Mouse (Mus musculus): ENCODE measurements around the gene Lancl3. TPM values are rescaled to one million over a fixed set of nuclear protein-coding genes. Genes with fewer than 3 reads are reported as not detected.
A peak's percentile ranks its signal among the peaks of the same experiment; 100 is the strongest.

Gene Lancl3
- 2.9 and 4.7 TPM in 2 replicates for polyA plus RNA-seq (2014; fragmentation: Nextera tagmentation; extraction: Ambion mirVana)

DNA sequence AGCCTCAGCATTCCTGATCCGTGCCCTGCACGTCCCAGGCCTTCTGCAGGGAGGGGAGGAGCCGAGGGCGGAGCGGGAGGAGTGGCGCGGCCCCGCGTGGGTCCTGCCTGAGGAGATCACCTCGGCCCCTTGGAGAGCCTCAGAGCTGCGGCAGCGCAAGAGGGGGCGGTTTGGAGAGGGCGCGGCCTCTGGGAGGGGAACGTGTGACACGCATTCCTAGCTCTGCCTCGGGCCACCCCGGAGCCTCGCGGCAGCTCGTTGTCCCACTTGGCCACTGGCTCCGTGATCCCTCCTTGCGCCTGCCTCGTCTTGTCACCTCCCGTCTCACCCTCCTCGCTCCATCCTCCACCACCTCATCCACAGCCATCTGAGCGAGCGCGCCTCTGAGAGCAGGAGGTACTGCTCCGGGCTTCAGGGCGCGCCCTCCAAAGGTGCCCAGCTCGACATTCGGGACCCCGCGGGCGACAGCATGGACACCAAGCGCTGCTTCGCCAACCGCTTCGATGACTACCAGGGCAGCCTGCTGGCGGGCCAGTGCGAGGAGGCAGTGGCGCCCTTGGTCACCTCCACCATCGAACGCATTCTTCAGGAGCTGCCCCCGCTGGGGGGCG lies at the start of gene Lancl3:
Lancl3 (plus strand) TSS at position 142 of the 611 bp plus-strand sequence.
- no peaks in the 10 kb centered on the region for H3K4me1 ChIP-seq (ENCODE audit: control insufficient read depth, insufficient read depth, low read length)
- H3K9me3 ChIP-seq (replicated peaks; ENCODE audit: control insufficient read depth, low read length), result no peaks in the 10 kb centered on the region
- ATAC-seq (peak; percentile 68), DNase-seq (ENCODE audit: low spot score) (peak; percentile 22)
- H3K27ac ChIP-seq (ENCODE audit: low read depth, low read length), result no peak within 1 kb of the TSS; the same call in 1 of the 2 replicates
- peak within 1 kb of the TSS; percentile 43 for H3K4me3 ChIP-seq (ENCODE audit: low read depth, low read length)
- peak within 1 kb of the TSS; percentile 61 for H3K4me2 ChIP-seq (ENCODE audit: low read length)
- WGBS, result 24% methylated on average over 48 of the region's 49 CpGs
- no peaks in the 10 kb centered on the region for H3K27me3 ChIP-seq (replicated peaks; ENCODE audit: control insufficient read depth, insufficient read depth, low read length)
- peak within 1 kb of the TSS; percentile 63 for H3K9ac ChIP-seq (ENCODE audit: low read length)
- no peaks in the 10 kb centered on the region for H3K36me3 ChIP-seq (ENCODE audit: control insufficient read depth, insufficient read depth, low read length)

DNA sequence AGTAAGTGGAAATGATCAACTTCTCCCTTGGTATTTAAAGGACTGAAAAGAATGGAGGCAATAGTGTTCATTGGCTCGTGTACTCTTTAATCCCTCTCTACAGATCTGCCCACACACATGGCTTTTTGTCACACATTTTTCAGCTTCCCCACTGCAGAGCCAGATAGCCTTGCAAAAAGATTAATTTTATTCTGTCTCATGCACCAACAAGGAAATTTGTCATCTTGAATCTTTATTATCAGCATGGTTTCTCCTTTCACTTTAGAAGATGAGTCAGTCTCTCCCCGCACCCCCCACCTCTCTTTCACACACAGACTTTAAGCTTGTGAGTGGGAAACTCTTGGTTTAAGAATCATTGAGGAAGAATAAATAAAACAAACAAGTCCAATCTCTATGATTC lies 20.7 kb upstream of the Lancl3 start:
- H3K36me3 ChIP-seq (ENCODE audit: control insufficient read depth, insufficient read depth, low read length), result no peaks in the 10 kb centered on the region
- H3K27ac ChIP-seq (ENCODE audit: low read depth, low read length), result no peak overlapping the region
- H3K27me3 ChIP-seq (replicated peaks; ENCODE audit: control insufficient read depth, insufficient read depth, low read length), result no peaks in the 10 kb centered on the region
- WGBS, result 54% methylated on average over 2 of the region's 2 CpGs
- no peaks in the 10 kb centered on the region for H3K9me3 ChIP-seq (replicated peaks; ENCODE audit: control insufficient read depth, low read length)
- no peak overlapping the region for H3K9ac ChIP-seq (ENCODE audit: low read length)
- no peaks in the 10 kb centered on the region for H3K4me1 ChIP-seq (ENCODE audit: control insufficient read depth, insufficient read depth, low read length)
- no peak overlapping the region for H3K4me2 ChIP-seq (ENCODE audit: low read length)
- no peak overlapping the region for H3K4me3 ChIP-seq (ENCODE audit: low read depth, low read length)
- ATAC-seq (no peak), DNase-seq (ENCODE audit: low spot score) (no peak)

DNA sequence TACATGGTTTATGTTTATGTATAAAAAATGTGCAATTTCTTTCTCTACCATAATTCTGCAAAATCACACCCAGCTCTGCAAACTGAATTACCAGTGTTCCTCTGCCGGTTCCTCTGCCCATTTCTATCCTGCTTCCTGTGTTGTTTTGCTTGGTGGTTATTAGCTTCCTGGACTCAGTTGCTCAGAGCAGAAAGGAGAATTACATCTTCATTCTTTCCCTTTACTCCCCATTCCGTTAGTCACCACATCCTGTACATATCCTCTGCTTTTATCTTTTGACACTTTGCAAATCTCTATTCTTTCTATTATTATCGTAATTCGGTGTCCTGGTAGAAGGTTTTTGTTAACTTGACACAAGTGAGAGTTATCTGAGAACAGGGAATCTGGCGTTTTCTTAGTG lies 18.1 kb upstream of the Lancl3 start:
- Histone ChIP-seq H3K27ac (ENCODE audit: low read depth, low read length) (no peak overlapping the region), H3K36me3 (ENCODE audit: control insufficient read depth, insufficient read depth, low read length) (no peaks in the 10 kb centered on the region), H3K4me1 (ENCODE audit: control insufficient read depth, insufficient read depth, low read length) (no peaks in the 10 kb centered on the region), H3K4me2 (ENCODE audit: low read length) (no peak overlapping the region), H3K4me3 (ENCODE audit: low read depth, low read length) (no peak overlapping the region), H3K9ac (ENCODE audit: low read length) (no peak overlapping the region), H3K9me3 (replicated peaks; ENCODE audit: control insufficient read depth, low read length) (no peaks in the 10 kb centered on the region), H3K27me3 (replicated peaks; ENCODE audit: control insufficient read depth, insufficient read depth, low read length) (no peaks in the 10 kb centered on the region)
- DNase-seq (ENCODE audit: low spot score), result no peak
- 64% methylated on average over 5 of the region's 5 CpGs for WGBS
- no peak for ATAC-seq

DNA sequence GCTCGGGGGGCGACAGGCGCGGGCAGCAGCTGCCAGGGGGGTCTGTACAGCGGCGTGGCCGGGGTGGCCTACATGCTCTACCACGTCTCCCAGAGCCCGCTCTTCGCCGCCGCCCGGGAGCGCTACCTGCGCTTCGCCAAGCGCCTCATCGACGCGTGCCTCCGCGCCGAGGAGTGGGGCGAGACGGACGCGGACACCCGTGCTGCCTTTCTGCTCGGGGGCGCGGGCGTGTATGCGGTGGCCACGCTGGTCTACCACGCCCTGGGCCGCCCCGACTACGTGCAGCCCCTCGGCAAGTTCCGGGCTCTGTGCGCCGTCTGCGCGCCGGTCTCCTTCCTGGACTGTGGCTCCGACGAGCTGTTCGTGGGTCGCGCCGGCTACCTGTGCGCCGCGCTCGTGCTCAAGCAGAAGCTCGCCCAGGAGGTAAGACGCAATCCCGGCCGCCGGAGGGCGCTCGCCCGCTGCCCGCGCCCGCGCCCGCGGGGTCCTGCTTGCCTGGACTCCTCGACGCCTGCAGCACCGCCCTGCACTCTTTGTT lies 747 bp downstream of the Lancl3 start:
- H3K9ac ChIP-seq (ENCODE audit: low read length), result peak overlapping the region; percentile 63
- H3K27me3 ChIP-seq (replicated peaks; ENCODE audit: control insufficient read depth, insufficient read depth, low read length), result no peaks in the 10 kb centered on the region
- ATAC-seq, result peak; percentile 67
- DNase-seq (ENCODE audit: low spot score), result peak; percentile 55
- no peak overlapping the region; the same call in 1 of the 2 replicates for H3K27ac ChIP-seq (ENCODE audit: low read depth, low read length)
- H3K4me2 ChIP-seq (ENCODE audit: low read length), result peak overlapping the region; percentile 61
- H3K36me3 ChIP-seq (ENCODE audit: control insufficient read depth, insufficient read depth, low read length), result no peaks in the 10 kb centered on the region
- no peaks in the 10 kb centered on the region for H3K9me3 ChIP-seq (replicated peaks; ENCODE audit: control insufficient read depth, low read length)
- 42% methylated on average over 61 of the region's 72 CpGs for WGBS
- peak overlapping the region; percentile 43 for H3K4me3 ChIP-seq (ENCODE audit: low read depth, low read length)
- no peaks in the 10 kb centered on the region for H3K4me1 ChIP-seq (ENCODE audit: control insufficient read depth, insufficient read depth, low read length)

DNA sequence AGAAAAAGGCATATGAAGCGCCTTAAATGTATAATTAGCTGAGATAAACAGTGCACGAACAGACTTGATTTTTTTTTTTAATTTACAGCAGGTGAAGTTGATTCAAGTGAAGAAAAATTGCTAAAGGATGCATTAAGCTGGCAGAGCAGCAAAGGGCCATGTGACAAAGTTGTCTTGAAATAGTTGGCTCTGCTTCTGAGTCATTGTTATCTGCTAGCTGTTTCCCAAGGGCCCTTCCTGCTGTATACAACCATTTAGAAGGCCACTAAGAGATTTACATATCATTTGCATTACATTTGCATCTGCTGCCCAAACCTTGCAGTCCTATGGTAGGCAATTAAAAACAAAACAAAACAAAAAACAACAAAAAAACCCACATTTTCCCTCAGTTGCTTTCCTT lies 2.3 kb downstream of the Lancl3 start:
- ATAC-seq, result peak; percentile 66
- no peaks in the 10 kb centered on the region for H3K4me1 ChIP-seq (ENCODE audit: control insufficient read depth, insufficient read depth, low read length)
- DNase-seq (ENCODE audit: low spot score), result peak; percentile 62
- peak overlapping the region; percentile 37 for H3K4me2 ChIP-seq (ENCODE audit: low read length)
- H3K9me3 ChIP-seq (replicated peaks; ENCODE audit: control insufficient read depth, low read length), result no peaks in the 10 kb centered on the region
- H3K27ac ChIP-seq (ENCODE audit: low read depth, low read length), result no peak overlapping the region; the same call in 1 of the 2 replicates
- H3K9ac ChIP-seq (ENCODE audit: low read length), result no peak overlapping the region
- H3K4me3 ChIP-seq (ENCODE audit: low read depth, low read length), result peak overlapping the region; percentile 0; the same call in 1 of the 2 replicates
- 37% methylated on average over 2 of the region's 2 CpGs for WGBS
- no peaks in the 10 kb centered on the region for H3K36me3 ChIP-seq (ENCODE audit: control insufficient read depth, insufficient read depth, low read length)
- no peaks in the 10 kb centered on the region for H3K27me3 ChIP-seq (replicated peaks; ENCODE audit: control insufficient read depth, insufficient read depth, low read length)

DNA sequence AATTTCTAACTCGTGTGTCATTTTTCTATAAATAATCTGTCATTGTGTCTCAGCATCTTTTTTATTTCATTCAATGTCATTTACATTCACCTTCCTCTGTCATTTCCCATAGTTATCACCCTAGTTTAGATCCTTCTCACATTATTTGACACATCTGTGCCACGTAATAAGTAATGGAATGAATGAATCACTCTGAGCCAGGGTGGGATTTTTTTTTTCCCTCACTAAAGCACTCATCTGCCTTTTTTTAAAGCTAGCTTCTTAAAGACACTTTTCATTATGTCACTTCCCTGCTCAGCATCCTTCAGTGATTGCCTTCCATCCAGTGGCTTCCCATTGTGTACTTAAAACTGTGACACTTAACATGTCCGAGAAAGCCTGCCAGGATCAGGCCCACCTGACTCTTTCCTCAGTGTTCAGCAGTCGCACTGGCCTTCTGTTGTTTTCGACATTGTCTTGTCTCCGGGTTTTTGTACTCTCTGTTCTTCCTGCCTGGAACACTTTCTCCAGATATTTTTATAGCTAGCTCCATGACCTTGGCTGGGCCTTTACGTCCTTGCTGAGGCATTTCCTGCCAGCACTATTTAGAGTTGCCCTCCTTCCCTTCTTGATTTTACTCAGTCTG lies 3.2 kb downstream of the Lancl3 start:
- H3K4me2 ChIP-seq (ENCODE audit: low read length), result peak overlapping the region; percentile 37
- H3K9me3 ChIP-seq (replicated peaks; ENCODE audit: control insufficient read depth, low read length), result no peaks in the 10 kb centered on the region
- H3K4me3 ChIP-seq (ENCODE audit: low read depth, low read length), result no peak overlapping the region
- H3K27ac ChIP-seq (ENCODE audit: low read depth, low read length), result no peak overlapping the region
- H3K36me3 ChIP-seq (ENCODE audit: control insufficient read depth, insufficient read depth, low read length), result no peaks in the 10 kb centered on the region
- WGBS, result 48% methylated on average over 7 of the region's 7 CpGs
- no peaks in the 10 kb centered on the region for H3K27me3 ChIP-seq (replicated peaks; ENCODE audit: control insufficient read depth, insufficient read depth, low read length)
- H3K9ac ChIP-seq (ENCODE audit: low read length), result 0 out of 2 replicates have a peak overlapping the region, but pooled peaks have one; percentile 29
- ATAC-seq (no peak), DNase-seq (ENCODE audit: low spot score) (peak; percentile 2)
- no peaks in the 10 kb centered on the region for H3K4me1 ChIP-seq (ENCODE audit: control insufficient read depth, insufficient read depth, low read length)

GRCm38 (mm10) chrX:9205121-9205520 lies 5.4 kb downstream of the Lancl3 start:
- no peaks in the 10 kb centered on the region for H3K36me3 ChIP-seq (ENCODE audit: control insufficient read depth, insufficient read depth, low read length)

DNA sequence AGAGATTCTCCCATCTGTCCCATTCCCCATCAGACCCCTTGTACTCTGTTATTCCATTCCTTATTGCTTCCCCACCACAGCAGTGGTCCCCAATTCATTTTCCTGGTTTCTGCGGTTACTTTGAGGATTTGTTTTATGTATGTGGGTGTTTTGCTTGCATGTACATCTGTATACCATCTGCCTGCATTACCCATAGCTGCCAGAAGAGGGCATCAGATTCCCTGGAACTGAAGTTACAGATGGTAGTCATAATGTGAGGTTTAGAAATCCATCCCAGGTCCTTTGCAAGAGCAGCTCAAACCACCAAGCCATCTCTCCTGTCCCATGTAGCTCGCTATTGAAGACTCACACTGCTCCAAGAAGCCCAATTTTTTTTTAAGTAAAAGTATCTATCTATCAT lies 16.5 kb downstream of the Lancl3 start:
- Histone ChIP-seq H3K27ac (ENCODE audit: low read depth, low read length) (no peak overlapping the region), H3K27me3 (replicated peaks; ENCODE audit: control insufficient read depth, insufficient read depth, low read length) (no peaks in the 10 kb centered on the region), H3K4me3 (ENCODE audit: low read depth, low read length) (no peak overlapping the region), H3K4me1 (ENCODE audit: control insufficient read depth, insufficient read depth, low read length) (no peaks in the 10 kb centered on the region), H3K9ac (ENCODE audit: low read length) (no peak overlapping the region), H3K4me2 (ENCODE audit: low read length) (no peak overlapping the region), H3K36me3 (ENCODE audit: control insufficient read depth, insufficient read depth, low read length) (no peaks in the 10 kb centered on the region), H3K9me3 (replicated peaks; ENCODE audit: control insufficient read depth, low read length) (no peaks in the 10 kb centered on the region)
- WGBS, result 91% methylated on average over 2 of the region's 2 CpGs
- ATAC-seq (no peak), DNase-seq (ENCODE audit: low spot score) (no peak)

More at GRCm38 (mm10) chrX:9205121-9205520, 5.4 kb downstream of the Lancl3 start:
- Histone ChIP-seq H3K27ac (ENCODE audit: low read depth, low read length) (no peak overlapping the region), H3K9me3 (replicated peaks; ENCODE audit: control insufficient read depth, low read length) (no peaks in the 10 kb centered on the region), H3K4me3 (ENCODE audit: low read depth, low read length) (no peak overlapping the region), H3K4me2 (ENCODE audit: low read length) (no peak overlapping the region), H3K27me3 (replicated peaks; ENCODE audit: control insufficient read depth, insufficient read depth, low read length) (no peaks in the 10 kb centered on the region), H3K4me1 (ENCODE audit: control insufficient read depth, insufficient read depth, low read length) (no peaks in the 10 kb centered on the region), H3K9ac (ENCODE audit: low read length) (no peak overlapping the region)
- no peak for ATAC-seq
- no peak for DNase-seq (ENCODE audit: low spot score)
- WGBS, result 81% methylated on average over 2 of the region's 2 CpGs

GRCm38 (mm10) chrX:9219570-9219969 lies 19.9 kb downstream of the Lancl3 start:
- Histone ChIP-seq H3K27ac (ENCODE audit: low read depth, low read length) (no peak overlapping the region), H3K4me3 (ENCODE audit: low read depth, low read length) (no peak overlapping the region), H3K9me3 (replicated peaks; ENCODE audit: control insufficient read depth, low read length) (no peaks in the 10 kb centered on the region), H3K36me3 (ENCODE audit: control insufficient read depth, insufficient read depth, low read length) (no peaks in the 10 kb centered on the region), H3K27me3 (replicated peaks; ENCODE audit: control insufficient read depth, insufficient read depth, low read length) (no peaks in the 10 kb centered on the region), H3K9ac (ENCODE audit: low read length) (no peak overlapping the region), H3K4me2 (ENCODE audit: low read length) (no peak overlapping the region), H3K4me1 (ENCODE audit: control insufficient read depth, insufficient read depth, low read length) (no peaks in the 10 kb centered on the region)
- ATAC-seq (no peak), DNase-seq (ENCODE audit: low spot score) (no peak)
- 97% methylated on average over 3 of the region's 3 CpGs for WGBS
